Mouse (Mus musculus) adrenal gland, adult (tissue): ENCODE measurements at regions not wholly inside any gene's neighbourhood (a gene's known extent, or its start where the extent isn't known, plus 50 kb on each side); places are given as distances from the start of the nearest gene placed in this dataset.

Experiments
- DNase-seq, 2 experiments: peaks; one replicate each; pipeline ENCODE4 v3.0.0; 2022 to 2023; ENCODE audit warnings: low spot score in 1 of 2; ENCODE audit not compliant: inconsistent age in 2 of 2

DNA sequence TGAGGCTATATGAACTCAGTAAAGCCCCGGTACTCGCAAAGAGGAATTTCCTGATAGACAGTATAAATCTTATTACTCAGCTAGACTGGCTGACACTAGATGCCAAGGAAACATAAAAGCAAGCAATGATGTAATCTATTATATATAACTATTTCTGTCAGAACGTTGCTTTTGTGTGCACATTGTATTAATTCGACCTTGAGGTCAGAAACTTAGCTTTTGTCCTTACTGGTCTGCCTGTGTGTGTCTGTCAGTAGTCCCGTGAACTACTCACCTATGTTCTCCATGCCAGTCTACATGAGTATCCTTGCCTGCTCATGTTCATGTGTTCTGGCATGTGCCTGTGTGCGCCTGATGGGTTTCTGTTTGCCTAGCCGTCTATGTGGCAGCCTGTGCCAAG, 70.5 kb downstream of the Tmx1 start:
- peak; percentile 25 to 69 for DNase-seq

DNA sequence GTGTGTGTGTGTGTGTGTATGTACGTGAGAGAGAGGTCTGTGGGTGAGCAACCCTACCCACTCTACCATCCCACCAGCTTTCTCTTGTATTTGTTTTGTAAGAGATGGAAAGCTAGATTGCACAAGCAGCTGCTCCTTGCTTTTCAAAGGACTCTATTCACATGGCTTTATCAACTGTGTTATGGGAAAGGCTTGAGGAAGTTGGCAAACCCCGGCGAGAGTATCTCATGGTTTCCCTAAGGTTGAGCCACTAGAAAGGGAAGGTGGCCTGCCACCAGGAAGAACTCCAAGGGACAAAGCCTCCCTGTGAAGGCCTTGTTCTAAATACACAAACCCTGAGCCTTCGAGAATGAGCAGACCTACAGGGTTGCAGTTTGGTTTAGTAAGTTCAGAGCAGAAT, 71.8 kb downstream of the Tmx1 start:
- peak in 1 of 2 experiments; percentile 4 for DNase-seq

DNA sequence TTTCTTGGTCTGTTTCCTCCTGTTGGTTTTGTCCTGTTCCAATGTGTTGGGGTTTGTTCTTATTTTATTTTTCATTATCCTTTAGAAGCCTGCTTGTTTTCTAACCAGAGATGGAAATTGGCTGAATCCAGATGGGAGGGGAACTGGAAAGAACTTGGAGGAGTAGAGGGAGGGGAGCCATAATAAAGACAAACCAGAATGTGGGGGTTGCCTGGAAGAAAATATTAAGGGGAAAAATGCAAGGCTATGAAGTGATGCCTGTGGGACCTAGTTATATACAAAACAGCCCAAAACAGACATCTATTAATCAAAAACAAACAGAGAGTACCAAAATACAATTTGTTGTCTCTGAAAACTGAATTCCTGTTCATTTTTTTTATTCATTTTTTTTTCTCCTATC, 78.8 kb downstream of the Tmx1 start:
- no peak for DNase-seq

DNA sequence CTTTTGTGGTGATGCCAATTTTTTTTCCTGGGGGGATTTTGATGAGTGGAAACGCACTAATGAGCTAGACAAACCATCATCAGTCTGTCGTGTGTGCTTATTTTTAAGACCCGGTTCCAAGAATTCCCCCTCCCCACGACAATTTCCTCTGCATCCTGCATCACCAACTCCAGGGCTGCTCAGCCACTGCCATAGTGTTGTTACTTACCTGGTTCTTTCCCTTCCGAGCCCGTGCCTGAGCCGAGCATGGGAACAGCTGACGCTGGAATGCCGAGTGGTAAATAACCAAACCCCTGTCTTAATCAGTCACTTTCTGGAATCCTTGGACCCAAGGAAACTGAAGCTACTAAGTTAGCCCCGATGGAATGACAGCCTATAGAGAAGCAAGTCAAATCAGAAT, 79.3 kb downstream of the Tmx1 start:
- no peak for DNase-seq

DNA sequence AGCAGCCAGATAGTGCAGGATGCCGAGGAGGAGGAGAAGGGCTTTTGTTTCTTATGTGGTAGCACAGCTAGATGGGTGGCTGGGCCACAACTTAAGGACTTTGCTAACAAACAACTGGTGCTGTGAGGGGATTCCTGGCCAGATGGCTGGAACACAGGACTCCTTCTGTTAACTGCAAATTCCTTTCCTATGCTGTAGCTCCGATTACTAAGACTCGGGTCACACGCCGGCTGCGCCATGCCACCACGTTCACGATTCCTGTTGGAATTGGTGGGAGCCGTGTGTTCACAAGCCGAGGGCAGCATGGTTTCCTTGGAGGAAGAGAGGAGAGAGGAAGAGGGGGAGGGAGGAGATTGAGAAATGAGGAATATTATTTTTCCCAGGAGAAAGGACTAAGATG, 79.9 kb downstream of the Tmx1 start:
- peak in 1 of 2 experiments; percentile 2 for DNase-seq

DNA sequence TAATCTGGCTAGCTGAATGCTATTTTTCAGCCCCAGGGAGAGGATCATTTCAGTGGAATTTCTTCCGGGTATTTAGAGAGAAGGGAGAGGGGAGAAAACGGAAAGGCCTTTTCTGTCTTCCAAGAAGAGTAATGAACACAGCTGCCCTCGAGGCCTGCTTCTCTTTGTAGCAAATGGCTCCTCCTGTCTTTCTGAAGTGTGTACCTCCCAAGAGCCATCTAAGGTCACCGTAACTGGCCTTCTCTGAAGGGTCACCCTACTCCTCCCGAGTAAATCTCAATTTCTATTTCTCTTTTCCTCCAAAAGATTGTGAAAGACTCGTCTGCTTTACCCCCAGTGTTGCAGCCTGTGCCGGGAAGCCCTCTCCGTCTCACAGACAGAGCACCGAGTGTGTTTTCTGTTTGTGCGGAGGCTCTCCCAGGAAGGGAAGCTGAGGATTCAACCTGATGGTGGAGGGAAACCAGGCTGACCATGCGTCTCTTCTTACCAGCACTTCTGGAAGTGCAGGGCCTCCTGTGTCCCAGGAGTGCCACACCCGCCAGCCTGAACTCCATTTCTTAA, 80.6 kb downstream of the Tmx1 start:
- peak; percentile 3 to 60 for DNase-seq

DNA sequence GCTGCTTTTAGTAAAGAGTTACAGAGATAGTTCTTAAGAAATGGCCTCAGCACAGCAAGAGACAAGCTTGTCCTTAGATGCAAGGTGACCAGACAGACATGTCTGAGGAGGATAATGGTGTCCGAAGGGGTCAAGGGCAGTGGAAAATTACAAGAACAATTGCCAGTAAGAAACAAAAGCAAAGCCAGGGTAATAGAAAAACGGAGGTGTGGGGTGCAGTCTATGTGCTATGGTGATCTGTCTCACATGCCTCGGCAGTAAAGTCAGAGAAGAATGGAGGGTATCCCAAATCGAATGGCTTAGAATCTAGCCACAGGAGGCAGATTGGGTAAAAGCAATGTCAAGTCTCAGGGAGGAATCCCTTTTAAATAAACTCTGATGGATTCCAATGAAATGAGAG, 86.2 kb downstream of the Tmx1 start:
- DNase-seq = peak; percentile 22 to 80

DNA sequence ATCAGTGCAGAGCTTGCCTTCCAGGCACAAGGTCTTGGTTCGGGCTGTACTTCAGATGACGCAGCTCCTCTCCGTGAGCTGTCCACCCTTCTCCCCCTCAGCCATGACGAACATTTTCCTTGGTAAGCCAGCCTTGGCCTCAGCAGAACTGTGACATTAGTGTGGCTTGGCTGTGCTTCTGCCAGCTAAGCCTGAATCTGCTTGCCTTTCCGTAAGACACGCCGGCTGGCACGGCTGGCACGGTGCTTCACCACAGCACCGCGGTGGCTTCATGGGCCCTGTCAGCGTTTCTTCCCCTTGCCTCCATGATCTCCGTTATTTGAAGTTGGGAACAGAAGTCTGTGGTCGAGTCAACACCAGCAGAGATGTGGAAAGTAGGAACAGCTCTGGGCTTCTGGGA, 87.0 kb downstream of the Tmx1 start:
- peak; percentile 90 to 93 for DNase-seq

DNA sequence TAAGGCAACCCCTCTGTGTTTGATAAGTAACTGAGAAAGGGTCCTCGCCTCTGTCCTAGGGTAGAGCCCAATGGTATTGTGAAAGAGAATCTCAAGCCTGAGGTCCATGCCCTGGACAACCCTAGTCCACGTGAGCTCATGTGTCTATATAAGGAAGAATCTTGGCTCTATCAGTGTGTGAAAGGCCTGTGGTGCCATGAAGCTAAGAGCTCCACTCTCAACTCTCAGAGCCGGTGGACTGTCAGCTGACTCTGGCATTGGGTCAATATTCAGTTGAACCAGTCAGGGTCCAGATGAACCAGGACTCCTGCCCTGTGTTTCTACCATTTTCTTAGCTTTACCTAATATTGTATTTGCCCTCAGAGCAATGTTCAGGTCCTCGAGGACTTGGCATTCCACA, 88.5 kb downstream of the Tmx1 start:
- peak in 1 of 2 experiments; percentile 28 for DNase-seq

DNA sequence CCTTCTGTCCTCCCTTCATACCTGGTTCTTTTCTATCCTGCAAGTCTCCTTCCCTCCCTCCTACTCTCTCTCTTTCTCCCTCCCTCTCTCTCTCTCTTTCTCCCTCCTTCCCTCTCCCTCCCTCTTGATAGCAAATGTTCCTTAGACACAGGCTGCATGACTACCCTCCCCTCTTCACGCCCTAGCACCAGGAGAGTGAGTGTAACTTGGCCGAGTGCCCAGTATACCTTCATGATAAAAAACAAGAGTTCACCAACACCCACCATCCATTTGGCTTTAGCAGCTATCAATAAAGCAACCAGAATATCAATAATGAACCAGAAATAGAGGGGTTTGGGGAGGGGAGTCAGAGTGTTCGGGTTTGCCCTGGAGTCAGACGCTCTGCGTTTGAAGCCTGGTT, 90.4 kb downstream of the Tmx1 start:
- DNase-seq = no peak

DNA sequence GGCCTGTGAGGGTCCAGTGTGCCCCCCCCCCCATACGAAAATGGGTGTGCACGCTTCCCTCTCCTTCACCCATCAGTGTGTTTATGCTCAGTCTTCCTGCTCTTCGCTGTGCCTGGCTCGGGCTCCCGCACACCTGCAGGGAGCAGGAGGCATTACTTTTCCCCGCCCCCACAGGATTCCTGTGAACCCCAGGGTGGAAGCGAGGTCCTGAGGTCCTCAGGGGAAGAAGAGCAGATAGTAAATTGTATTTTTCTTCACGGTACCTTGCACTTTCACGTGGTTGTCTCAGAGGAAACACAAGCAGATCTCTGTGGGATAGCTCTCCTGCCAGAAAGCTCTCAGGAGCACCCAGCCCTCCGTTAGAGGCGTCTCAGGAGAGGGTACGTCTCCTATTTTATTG, 91.4 kb downstream of the Tmx1 start:
- DNase-seq = no peak

DNA sequence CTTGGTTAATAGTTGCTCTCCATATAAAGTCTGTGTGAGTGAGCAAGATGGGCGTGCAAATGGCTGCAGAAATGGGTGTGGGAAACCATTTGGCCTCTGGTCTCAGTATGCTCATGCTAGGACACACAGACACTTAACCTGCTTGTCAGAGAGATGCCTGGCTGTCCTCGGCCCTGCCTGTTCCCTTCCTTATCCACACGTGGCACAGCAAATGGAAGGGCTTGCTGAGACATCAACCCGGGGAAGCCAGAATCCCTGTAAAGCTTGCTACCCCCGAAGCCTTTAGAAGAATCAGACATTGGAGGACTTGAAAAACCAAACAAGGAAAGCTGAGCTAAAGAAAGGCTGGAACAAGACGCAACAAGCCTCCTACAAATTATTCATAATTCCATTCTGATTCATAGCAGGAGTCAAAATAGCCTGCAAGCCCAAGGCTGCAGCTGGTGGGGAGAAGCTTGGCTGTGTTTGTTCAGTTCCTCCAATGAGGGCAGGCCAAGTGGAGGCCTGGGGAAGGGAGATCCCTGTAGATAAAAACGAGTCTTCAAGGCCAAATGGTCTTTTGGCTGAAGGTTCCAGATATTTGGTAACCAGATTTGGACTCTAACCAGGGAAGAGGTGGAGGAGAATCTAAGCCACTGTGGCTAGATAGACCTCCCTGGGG, 92.1 kb downstream of the Tmx1 start:
- DNase-seq = peak; percentile 81 to 90

DNA sequence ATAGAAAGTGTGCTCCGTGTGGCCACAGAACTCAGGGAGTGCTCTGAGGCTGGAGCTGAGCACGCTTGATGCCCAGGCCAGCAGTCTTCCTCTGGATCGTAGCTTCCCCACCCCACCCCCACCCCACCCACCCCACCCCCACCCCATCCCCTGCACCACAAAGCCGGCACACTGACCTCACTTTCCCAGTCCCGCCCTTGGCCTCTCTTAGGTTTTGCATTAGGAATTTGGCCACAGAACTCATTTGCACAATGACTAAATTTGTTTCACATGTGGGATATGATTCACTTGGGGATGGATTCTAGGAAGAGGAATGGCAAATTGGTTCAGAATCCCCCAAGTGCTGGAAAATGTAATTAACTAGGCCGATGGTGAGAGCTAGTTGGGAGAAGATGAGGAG, 94.3 kb downstream of the Tmx1 start:
- peak in 1 of 2 experiments; percentile 62 for DNase-seq

DNA sequence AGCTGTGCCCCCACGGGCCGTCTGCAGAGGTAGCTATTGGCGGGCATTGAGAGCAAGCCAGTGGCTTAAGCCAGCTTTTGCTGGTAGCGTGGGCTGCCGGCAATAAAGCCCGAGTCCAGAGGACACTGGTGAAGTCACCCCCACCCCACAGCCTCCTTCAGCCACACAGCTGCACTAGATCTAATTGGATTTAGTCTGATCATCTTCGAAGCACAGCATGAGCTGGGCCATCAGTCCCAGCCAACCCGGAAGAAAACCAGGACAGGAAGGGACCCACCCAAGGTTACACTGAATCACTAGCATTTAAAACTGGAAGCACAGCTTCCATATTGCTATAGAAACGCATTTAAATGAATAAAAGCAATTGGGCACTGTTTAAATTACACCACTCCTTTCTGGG, 96.4 kb downstream of the Tmx1 start:
- DNase-seq = no peak

DNA sequence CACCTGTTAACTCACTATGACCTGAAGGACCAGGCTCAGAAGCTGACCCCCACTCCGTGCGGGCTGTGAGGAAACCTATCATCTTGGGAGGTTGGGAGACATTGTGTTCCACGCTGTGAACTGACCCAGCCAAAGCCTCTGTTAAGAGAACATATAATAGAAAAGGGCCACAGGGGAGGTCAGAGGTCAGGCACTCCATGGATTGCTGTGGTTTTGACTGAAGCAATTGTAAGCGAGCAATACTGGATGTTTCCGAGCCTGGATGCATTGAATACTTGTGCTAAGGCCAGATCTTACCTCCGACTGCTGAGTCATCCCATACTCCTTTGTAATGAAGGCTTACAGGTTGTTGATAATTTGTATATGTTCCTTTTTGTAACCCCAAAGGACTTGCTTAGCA, 101.0 kb downstream of the Tmx1 start:
- DNase-seq = peak in 1 of 2 experiments; percentile 27

DNA sequence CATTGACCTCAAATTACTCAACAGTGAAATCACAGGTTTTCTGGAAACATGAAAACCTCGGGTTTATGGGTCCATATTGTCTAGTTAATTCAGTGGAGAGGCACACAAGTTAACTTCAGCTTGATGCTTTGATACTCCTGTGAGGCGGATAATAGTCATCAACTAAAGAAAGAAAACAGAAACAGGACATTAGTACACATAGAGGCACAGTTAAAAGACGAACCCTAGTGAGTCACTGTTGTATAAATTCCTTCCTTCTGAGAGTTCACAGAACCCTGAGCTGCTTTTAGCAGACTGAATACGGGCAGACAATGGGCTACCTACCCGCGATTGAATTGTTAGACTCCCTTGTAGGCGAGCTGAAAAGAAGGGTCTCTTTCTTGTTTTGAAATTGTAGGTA, 101.7 kb downstream of the Tmx1 start:
- peak in 1 of 2 experiments; percentile 69 for DNase-seq

DNA sequence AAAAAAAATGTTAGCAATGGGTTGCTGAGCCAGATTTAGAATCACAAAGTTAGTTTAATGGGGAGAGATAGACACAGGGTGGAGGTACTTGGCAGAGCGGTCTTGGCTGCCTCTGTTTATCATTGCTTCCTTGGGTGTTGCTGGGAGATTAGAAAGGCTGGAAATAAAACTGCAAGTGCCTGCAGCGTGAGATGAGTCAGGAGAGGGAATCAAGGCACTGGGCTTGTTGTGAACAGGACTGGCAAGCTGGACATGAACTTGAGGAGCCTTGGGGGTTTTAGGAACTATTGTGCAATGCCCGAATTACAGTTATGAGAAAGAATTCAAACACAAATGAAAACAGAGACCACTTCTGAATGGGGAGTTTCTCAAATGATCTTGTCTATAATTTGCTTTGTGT, 102.8 kb downstream of the Tmx1 start:
- DNase-seq = peak in 1 of 2 experiments; percentile 42

DNA sequence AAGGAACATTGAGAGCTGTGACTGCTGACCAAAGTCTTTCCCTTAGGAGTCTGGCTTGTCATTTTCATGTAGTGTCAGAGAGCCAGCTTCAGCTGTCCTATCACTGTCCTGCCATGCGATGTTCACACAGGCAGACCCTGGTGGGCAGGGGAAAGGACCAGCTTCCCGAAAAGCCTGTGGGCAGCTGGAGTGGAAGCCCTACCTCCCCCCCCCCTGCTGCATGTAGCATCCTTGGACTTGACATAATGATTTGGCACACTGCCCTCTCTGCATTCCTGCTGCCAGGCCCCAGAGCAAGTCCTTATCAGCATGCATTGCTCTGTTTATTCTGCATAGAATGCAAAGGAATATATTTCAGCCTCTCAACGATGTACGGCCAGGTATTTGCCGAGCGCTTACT, 103.9 kb downstream of the Tmx1 start:
- DNase-seq = peak; percentile 34 to 73

DNA sequence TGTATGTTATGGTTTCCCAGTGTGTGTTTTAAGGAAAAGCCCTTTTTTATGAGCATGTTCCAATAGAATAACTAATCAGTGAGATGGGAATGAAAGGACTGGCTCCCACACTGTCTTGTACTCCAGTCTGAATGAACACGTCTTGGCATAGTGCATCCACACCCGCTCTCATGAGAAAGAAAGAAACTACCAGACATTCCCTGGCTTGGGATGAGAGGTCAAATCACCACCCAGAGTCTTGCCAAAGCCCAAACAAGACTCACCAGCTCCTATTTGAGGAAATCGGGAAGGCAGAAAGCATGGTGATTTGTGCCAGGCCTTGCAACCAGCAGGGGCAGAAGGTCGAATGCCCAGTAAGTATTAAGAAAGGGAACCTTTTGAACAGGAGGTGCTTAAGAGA, 110.6 kb downstream of the Tmx1 start:
- DNase-seq = peak in 1 of 2 experiments; percentile 18

DNA sequence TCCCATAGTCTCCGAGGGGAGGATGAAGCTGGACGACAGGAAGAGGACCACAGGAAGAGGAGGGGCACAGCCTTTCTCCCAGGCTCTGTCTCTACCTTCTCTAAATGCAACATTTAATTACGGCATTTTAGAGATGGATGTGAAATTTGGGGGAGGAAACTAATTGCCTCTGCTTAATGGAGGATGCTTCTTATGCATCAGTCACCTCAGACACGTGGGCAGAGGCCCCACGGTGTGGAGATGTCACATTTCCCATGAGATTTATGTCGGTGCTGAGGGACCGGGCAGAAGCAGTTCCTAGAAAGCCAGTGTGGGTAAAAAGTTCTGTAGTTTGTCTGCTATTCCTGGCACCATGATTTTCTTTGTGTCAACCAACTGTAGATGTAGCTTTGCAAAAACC, 122.8 kb downstream of the Tmx1 start:
- DNase-seq = no peak

DNA sequence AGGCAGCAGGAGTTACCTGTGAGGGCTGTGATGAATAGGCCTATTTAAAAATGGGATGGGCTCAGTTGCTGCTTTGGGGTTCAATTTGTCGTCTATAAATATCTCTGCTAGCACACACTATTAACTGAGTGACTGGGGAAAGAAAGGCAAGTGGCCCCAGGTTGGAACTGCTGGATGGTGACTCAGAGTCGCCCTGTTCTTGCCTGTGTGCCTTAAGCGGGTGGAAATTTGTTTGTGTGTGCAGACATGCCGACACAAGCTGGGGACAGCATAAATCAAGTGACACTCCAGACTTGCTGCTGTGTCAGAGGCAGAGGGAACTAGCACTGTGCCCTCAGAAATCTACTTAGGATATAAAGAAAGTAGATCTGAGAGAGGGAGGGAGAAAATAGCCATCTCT, 124.9 kb downstream of the Tmx1 start:
- DNase-seq = peak in 1 of 2 experiments; percentile 29

DNA sequence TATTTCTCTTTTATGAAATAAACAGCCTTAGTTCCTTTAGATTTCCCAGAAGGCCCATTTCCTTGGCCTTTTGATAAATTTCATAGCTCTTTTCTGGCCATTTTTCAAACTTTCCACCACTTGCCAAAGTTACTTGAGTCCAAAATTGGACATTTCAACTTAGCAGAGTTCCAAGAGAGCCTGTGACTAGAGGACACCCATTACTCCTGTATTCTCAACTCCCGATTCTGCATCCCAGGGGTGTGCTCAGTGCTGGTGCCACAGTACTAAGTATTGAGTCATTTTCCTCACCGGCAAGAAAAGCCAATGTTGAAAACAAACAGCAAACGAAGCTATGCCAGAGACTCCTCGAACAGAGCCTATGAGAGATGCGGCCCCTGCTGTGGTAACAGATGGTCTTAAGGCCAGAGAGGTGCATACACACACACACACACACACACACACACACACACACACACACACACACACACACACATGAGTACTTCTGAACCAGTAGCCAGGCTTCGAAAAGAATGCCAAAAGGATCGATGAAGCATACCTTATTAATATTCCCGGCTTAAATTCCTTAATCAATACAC, 126.5 kb downstream of the Tmx1 start:
- DNase-seq = peak in 1 of 2 experiments; percentile 38

DNA sequence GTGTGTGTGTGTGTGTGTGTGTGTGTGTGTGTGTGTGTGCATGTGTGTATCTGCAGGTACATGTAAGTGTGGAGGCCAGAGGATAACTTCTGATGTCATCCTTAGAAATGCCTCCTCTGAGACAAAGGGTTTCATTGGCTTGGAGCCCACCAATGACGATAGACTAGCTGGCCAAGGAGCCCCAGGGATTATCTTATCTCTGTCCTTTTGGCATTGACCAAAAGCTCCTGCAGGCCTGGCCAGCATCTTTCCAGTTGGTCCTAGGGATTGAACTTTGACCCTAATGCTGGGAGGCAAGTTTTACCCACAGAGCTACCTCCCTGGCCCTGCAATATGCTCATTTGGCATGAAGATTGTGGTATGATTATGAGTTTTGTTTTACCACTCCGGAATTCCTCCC, 133.3 kb downstream of the Tmx1 start:
- no peak for DNase-seq
